Mouse (Mus musculus): ENCODE results near the gene Ceacam16. TPM values are rescaled to one million over a fixed set of nuclear protein-coding genes. Genes with fewer than 3 reads are reported as not detected.

Ceacam16 gene
- polyA plus RNA-seq, 1 experiment, result 0.37 TPM

DNA sequence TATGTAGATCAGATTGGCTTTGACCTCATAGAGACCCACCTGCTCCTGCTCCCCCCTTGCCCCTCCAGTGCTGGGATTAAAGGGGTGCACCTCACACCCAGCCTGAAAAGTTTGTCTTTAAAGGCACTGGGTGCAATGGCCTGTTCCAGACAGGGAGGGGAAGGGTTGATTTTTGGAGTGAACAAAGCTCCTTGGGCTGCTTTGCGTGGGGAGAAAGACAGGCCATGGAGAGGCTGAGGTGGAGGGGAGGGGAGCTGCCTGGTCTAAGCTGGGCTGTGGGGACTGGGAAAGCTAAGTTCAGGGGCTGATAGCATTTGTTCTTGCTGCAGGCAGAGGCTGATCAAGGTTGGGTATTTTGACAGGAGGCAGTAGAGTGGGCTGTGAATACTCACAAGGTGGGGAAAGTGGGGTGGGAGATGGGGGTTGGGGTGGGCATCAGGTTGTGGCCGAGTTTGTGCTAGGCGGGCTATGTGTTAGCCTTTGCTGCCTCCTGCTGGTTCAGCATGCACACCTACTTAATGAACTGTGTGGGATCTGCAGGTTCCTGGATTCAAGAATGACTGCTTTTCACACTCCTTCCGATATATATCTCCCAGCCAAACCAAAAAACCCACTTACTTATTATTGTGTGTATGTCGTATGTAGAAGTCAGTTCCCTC, 11.0 kb upstream of the Ceacam16 start:
- no peaks in the 10 kb centered on the region for H3K27me3 ChIP-seq (ENCODE audit: control insufficient read depth, insufficient read depth, low read length)
- no peak overlapping the region for H3K27ac ChIP-seq (ENCODE audit: control insufficient read depth, insufficient read depth, low read depth, low read length)
- H3K4me3 ChIP-seq (ENCODE audit: control insufficient read depth, low read depth, low read length), result no peak overlapping the region
- H3K36me3 ChIP-seq (ENCODE audit: control insufficient read depth, insufficient read depth, low read length), result no peaks in the 10 kb centered on the region
- peaks cover 3% of the 10 kb centered on the region for H3K4me1 ChIP-seq (ENCODE audit: control insufficient read depth, insufficient read depth, low read length)
- TF ChIP-seq POLR2A (IDR thresholded peaks at IDR 0.05; ENCODE audit: control insufficient read depth, low read depth, low read length) (no peak), CTCF (IDR thresholded peaks at IDR 0.05; ENCODE audit: control insufficient read depth, insufficient read depth, insufficient replicate concordance, low read depth, low read length) (peak; percentile 47; the same call in 1 of the 2 replicates)

DNA sequence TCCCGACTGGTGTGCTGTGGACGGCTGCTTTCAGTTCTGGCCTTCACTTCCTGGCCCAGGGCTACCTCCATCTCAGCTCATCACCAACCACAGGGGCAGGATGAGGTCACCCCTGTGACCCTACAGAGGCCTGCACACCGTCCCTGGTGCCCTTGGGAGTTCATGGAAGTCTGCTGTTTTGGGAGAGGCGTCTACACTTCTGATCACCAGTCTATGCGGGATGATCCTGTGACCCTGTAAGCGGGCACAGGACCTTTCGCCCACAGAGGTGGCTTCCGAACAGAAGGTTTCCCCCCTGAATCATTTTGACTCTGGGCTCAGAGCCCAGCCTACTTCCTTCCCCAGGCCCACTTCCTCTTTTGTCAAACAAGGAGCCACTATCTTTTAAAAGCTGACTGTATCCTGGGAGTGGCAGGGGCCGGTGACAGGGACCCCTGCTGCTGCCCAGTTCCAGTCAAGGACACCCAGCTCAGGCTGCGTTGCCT, 10.1 kb upstream of the Ceacam16 start:
- no peaks in the 10 kb centered on the region for H3K27me3 ChIP-seq (ENCODE audit: control insufficient read depth, insufficient read depth, low read length)
- H3K27ac ChIP-seq (ENCODE audit: control insufficient read depth, insufficient read depth, low read depth, low read length), result no peak overlapping the region
- no peak for TF ChIP-seq CTCF (IDR thresholded peaks at IDR 0.05; ENCODE audit: control insufficient read depth, insufficient read depth, insufficient replicate concordance, low read depth, low read length)
- TF ChIP-seq POLR2A (IDR thresholded peaks at IDR 0.05; ENCODE audit: control insufficient read depth, low read depth, low read length), result no peak
- H3K4me3 ChIP-seq (ENCODE audit: control insufficient read depth, low read depth, low read length), result no peak overlapping the region
- H3K4me1 ChIP-seq (ENCODE audit: control insufficient read depth, insufficient read depth, low read length), result peaks cover 9% of the 10 kb centered on the region
- H3K36me3 ChIP-seq (ENCODE audit: control insufficient read depth, insufficient read depth, low read length), result no peaks in the 10 kb centered on the region

DNA sequence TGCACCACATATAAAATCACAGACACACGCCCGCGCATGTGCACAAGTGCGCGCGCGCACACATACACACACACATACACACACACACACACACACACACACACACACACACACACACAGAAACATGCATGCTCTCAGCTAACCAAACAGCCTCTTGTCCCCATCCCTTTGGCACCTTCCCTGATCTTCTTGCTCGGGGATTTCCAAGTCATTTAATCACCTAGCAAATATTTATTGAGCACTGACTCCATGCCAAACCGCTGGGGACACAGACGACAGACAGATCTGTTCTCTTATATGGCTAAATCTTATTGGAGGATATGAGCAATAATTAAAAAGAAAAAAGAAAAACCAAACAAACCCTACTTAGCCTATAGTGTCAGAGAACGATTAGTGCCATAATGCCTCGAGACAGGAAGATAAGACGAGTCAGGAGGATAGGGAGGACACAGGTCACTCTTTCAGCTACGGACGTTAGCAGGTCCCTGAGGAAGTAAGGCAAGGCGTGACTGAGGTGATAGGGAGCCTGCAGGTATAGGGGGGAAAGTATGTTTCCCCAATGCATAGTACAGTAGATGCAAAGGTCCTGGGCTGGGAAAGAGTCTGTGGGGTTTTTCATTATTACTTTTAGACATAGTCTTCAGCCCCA, 6.8 kb upstream of the Ceacam16 start:
- peaks cover 11% of the 10 kb centered on the region for H3K4me1 ChIP-seq (ENCODE audit: control insufficient read depth, insufficient read depth, low read length)
- TF ChIP-seq POLR2A (IDR thresholded peaks at IDR 0.05; ENCODE audit: control insufficient read depth, low read depth, low read length), result no peak
- TF ChIP-seq CTCF (IDR thresholded peaks at IDR 0.05; ENCODE audit: control insufficient read depth, insufficient read depth, insufficient replicate concordance, low read depth, low read length), result no peak
- H3K4me3 ChIP-seq (ENCODE audit: control insufficient read depth, low read depth, low read length), result no peak overlapping the region
- H3K27me3 ChIP-seq (ENCODE audit: control insufficient read depth, insufficient read depth, low read length), result no peaks in the 10 kb centered on the region
- H3K27ac ChIP-seq (ENCODE audit: control insufficient read depth, insufficient read depth, low read depth, low read length), result no peak overlapping the region
- no peaks in the 10 kb centered on the region for H3K36me3 ChIP-seq (ENCODE audit: control insufficient read depth, insufficient read depth, low read length)

DNA sequence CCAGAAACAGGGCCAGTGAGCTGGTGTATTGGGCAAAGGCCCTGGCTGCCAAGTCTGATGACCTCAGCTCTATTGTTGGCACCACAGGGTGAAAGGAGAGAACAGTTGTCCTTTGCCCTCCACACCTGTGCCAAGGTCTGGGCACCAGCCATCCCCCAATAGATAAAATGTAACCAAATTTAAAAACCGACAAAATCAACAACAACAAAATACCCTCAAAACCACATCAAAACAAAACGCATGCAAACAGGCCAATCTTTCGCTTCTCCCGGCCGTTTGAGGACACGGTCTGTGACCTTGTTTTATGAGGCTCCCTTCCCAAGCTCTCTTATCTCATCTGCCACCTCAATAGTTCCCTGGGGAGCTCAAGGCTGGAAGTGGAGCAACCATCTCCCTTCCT, 5.4 kb upstream of the Ceacam16 start:
- Histone ChIP-seq H3K27ac (ENCODE audit: control insufficient read depth, insufficient read depth, low read depth, low read length) (0 out of 2 replicates have a peak overlapping the region, but pooled peaks have one; percentile 22), H3K4me3 (ENCODE audit: control insufficient read depth, low read depth, low read length) (no peak overlapping the region), H3K4me1 (ENCODE audit: control insufficient read depth, insufficient read depth, low read length) (peaks cover 11% of the 10 kb centered on the region), H3K27me3 (ENCODE audit: control insufficient read depth, insufficient read depth, low read length) (no peaks in the 10 kb centered on the region), H3K36me3 (ENCODE audit: control insufficient read depth, insufficient read depth, low read length) (no peaks in the 10 kb centered on the region)
- TF ChIP-seq CTCF (IDR thresholded peaks at IDR 0.05; ENCODE audit: control insufficient read depth, insufficient read depth, insufficient replicate concordance, low read depth, low read length), result no peak
- no peak for TF ChIP-seq POLR2A (IDR thresholded peaks at IDR 0.05; ENCODE audit: control insufficient read depth, low read depth, low read length)

DNA sequence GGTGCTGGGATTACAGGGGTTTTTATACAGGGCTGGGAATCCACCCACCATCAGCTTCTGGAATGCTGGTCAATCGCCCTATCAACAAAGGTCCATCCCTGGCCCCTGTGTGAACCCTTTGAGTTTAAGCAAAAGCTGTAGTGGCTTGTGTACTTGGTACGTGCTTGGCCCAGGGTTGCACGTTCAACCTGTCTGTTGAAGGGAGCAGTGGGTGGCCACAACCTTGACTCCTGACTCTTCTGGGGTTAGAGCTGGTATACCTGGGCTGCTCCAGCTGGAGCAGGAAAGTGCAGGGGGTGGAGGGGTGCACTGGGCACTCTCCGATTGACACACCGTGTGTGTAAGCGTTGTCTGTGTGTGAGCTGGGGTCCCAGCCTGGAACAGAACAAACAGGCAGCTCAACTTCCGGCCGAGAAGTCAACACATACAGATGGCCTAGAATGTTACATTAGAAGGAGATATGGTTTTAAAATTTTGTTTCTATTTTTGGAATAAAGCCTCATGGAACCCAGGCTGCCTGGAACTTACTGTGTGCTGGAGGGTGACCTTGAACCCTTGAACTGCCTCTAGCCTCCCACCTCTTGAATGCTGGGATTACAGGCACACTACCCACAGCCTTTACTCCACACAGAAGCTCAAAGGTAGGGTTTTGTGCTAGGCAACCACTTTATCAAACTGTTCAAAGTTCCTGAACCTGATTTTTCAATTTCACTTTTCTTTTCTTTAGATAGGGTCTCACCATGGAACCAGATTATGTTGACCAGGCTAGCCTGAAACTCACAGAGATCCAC, 4.3 kb upstream of the Ceacam16 start:
- H3K4me1 ChIP-seq (ENCODE audit: control insufficient read depth, insufficient read depth, low read length), result peaks cover 11% of the 10 kb centered on the region

DNA sequence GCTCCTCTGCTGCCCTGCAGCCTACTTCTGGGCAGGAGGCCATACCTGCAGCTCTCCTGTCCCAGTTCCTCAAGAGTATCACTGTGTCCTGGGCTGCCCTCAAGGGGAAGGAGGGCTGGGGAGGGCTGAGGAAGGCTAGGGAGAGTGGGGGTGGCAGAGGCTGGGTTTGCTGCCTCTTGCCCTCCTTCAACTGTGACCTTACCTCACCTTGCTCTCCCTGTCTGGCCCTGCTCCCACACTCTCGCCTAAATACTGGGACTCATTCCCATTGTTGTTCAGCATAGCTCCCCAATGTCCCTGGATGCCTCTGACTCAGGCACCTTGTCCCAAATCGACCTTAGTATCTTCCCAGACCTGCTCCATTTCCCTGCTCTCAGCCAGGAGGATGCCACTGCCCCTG, 3.1 kb upstream of the Ceacam16 start:
- no peaks in the 10 kb centered on the region for H3K27me3 ChIP-seq (ENCODE audit: control insufficient read depth, insufficient read depth, low read length)

More for the DNA sequence above, 4.3 kb upstream of the Ceacam16 start:
- H3K27ac ChIP-seq (ENCODE audit: control insufficient read depth, insufficient read depth, low read depth, low read length), result peak overlapping the region; percentile 58; the same call in 1 of the 2 replicates
- no peak overlapping the region for H3K4me3 ChIP-seq (ENCODE audit: control insufficient read depth, low read depth, low read length)
- no peaks in the 10 kb centered on the region for H3K36me3 ChIP-seq (ENCODE audit: control insufficient read depth, insufficient read depth, low read length)
- TF ChIP-seq POLR2A (IDR thresholded peaks at IDR 0.05; ENCODE audit: control insufficient read depth, low read depth, low read length), result no peak
- TF ChIP-seq CTCF (IDR thresholded peaks at IDR 0.05; ENCODE audit: control insufficient read depth, insufficient read depth, insufficient replicate concordance, low read depth, low read length), result no peak
- H3K27me3 ChIP-seq (ENCODE audit: control insufficient read depth, insufficient read depth, low read length), result no peaks in the 10 kb centered on the region

DNA sequence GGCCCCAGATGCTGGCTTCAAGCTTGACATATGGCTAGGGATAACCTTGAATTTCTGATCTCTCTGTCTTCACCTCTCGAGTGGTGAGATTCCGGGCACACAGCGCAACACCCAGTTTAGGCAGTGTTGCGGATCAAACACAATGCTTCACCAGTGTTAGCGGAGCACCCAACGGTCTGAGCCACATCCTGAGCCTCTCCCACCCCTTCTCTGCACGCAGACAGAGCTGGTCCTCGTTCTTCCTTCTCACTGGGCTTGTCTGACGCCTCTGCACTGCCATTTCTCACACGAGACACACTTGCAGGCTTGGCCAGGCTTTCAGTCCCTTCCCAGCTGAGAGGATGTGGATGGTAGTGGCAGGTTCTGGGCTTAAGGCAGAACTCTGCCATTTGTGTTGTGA, 1.4 kb downstream of the Ceacam16 start:
- Histone ChIP-seq H3K36me3 (ENCODE audit: control insufficient read depth, insufficient read depth, low read length) (no peaks in the 10 kb centered on the region), H3K4me1 (ENCODE audit: control insufficient read depth, insufficient read depth, low read length) (peaks cover 9% of the 10 kb centered on the region), H3K27ac (ENCODE audit: control insufficient read depth, insufficient read depth, low read depth, low read length) (no peak overlapping the region), H3K27me3 (ENCODE audit: control insufficient read depth, insufficient read depth, low read length) (no peaks in the 10 kb centered on the region), H3K4me3 (ENCODE audit: control insufficient read depth, low read depth, low read length) (no peak overlapping the region)
- TF ChIP-seq CTCF (IDR thresholded peaks at IDR 0.05; ENCODE audit: control insufficient read depth, insufficient read depth, insufficient replicate concordance, low read depth, low read length), result no peak
- TF ChIP-seq POLR2A (IDR thresholded peaks at IDR 0.05; ENCODE audit: control insufficient read depth, low read depth, low read length), result no peak

More for the DNA sequence above, 3.1 kb upstream of the Ceacam16 start:
- no peak for TF ChIP-seq CTCF (IDR thresholded peaks at IDR 0.05; ENCODE audit: control insufficient read depth, insufficient read depth, insufficient replicate concordance, low read depth, low read length)
- no peak for TF ChIP-seq POLR2A (IDR thresholded peaks at IDR 0.05; ENCODE audit: control insufficient read depth, low read depth, low read length)
- peaks cover 11% of the 10 kb centered on the region for H3K4me1 ChIP-seq (ENCODE audit: control insufficient read depth, insufficient read depth, low read length)
- H3K4me3 ChIP-seq (ENCODE audit: control insufficient read depth, low read depth, low read length), result no peak overlapping the region
- H3K27ac ChIP-seq (ENCODE audit: control insufficient read depth, insufficient read depth, low read depth, low read length), result no peak overlapping the region
- H3K36me3 ChIP-seq (ENCODE audit: control insufficient read depth, insufficient read depth, low read length), result no peaks in the 10 kb centered on the region
